ENCODE assay signal across 19 mouse cellular contexts in the genomic region with DNA sequence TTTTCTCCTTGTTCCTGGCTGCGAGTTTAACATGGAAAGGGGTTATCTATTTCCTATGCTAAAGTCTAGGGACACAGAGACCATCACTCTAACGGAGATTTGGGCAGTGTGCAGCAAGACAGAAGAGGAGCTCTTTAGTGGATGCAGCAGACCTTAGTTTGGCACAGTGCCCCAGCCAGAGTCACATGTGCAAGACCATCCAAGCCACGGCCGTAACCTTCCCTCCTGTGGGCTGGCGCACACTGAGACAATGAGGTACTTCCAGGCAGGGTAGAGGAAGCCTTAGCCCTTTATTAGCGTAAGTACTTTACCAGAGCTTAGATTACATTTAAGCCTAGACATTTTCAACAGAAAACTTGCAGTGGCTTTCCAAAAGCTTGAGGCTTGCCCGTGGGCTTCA.
DNase-seq lines count a peak whose midpoint lies in the region; ATAC-seq lines count a peak whose summit lies in the region.
"Had no signal": no experiment of that assay in that cellular context is flagged by ENCODE, and none has a peak within 500 bp of the region (broad histone marks: within the 10 kb centered on the region; RNA-seq: fewer than 3 reads in every experiment).

No protein-coding gene starts in this region.

- intact Hi-C loops in heart, postnatal 10 days (cut with DNase I) = no loop called here

- peaks cover 26% of the 10 kb centered on the region for H3K4me1 ChIP-seq in embryonic facial prominence, embryonic 13.5 days
- H3K4me1 ChIP-seq in embryonic facial prominence, embryonic 10.5 days = peaks cover 25% of the 10 kb centered on the region
- no peaks in the 10 kb centered on the region for H3K4me1 ChIP-seq in neural tube, embryonic 15.5 days

- H3K36me3 ChIP-seq in embryonic facial prominence, embryonic 13.5 days = no peaks in the 10 kb centered on the region
- no peaks in the 10 kb centered on the region for H3K36me3 ChIP-seq in embryonic facial prominence, embryonic 10.5 days (replicated peaks)
- H3K36me3 ChIP-seq in neural tube, embryonic 15.5 days = no peaks in the 10 kb centered on the region
- H3K36me3 ChIP-seq: embryonic facial prominence, embryonic 15.5 days; heart, embryonic 15.5 days had no signal

- no peaks in the 10 kb centered on the region for H3K9me3 ChIP-seq in embryonic facial prominence, embryonic 13.5 days
- no peaks in the 10 kb centered on the region for H3K9me3 ChIP-seq in embryonic facial prominence, embryonic 10.5 days
- H3K9me3 ChIP-seq in neural tube, embryonic 15.5 days (replicated peaks) = no peaks in the 10 kb centered on the region
- H3K9me3 ChIP-seq: embryonic facial prominence, embryonic 15.5 days; heart, embryonic 15.5 days had no signal

- H3K27ac ChIP-seq in embryonic facial prominence, embryonic 13.5 days = peak overlapping the region; percentile 55; the same call in 1 of the 2 replicates
- no peak overlapping the region for H3K27ac ChIP-seq in embryonic facial prominence, embryonic 10.5 days (replicated peaks)
- H3K27ac ChIP-seq in neural tube, embryonic 15.5 days (replicated peaks) = no peak overlapping the region
- H3K27ac ChIP-seq: heart, embryonic 15.5 days; hindbrain, postnatal 0 days had no signal

- H3K4me2 ChIP-seq in embryonic facial prominence, embryonic 13.5 days = no peak overlapping the region
- H3K4me2 ChIP-seq in neural tube, embryonic 15.5 days = no peak overlapping the region
- H3K4me2 ChIP-seq: embryonic facial prominence, embryonic 15.5 days; heart, embryonic 15.5 days; midbrain, embryonic 11.5 days had no signal

- H3K27me3 ChIP-seq in embryonic facial prominence, embryonic 13.5 days = peaks cover 13% of the 10 kb centered on the region
- H3K27me3 ChIP-seq in embryonic facial prominence, embryonic 10.5 days (replicated peaks; ENCODE audit: low read depth, poor library complexity, severe bottlenecking) = no peaks in the 10 kb centered on the region; the same call in 1 of the 2 replicates
- H3K27me3 ChIP-seq in neural tube, embryonic 15.5 days (replicated peaks) = no peaks in the 10 kb centered on the region
- H3K27me3 ChIP-seq: heart, embryonic 15.5 days had no signal

- WGBS in embryonic facial prominence, embryonic 13.5 days = 77% methylated on average over 7 of the region's 7 CpGs
- WGBS in embryonic facial prominence, embryonic 10.5 days = 87% methylated on average over 7 of the region's 7 CpGs
- 68% methylated on average over 7 of the region's 7 CpGs for WGBS in neural tube, embryonic 15.5 days

- H3K9ac ChIP-seq in embryonic facial prominence, embryonic 13.5 days = no peak overlapping the region
- H3K9ac ChIP-seq in neural tube, embryonic 15.5 days (replicated peaks) = no peak overlapping the region
- H3K9ac ChIP-seq: embryonic facial prominence, embryonic 15.5 days; heart, embryonic 15.5 days; liver, postnatal 0 days had no signal

- DNase-seq in embryonic facial prominence, embryonic 10.5 days (ENCODE audit: low spot score) = no peak
- DNase-seq in testis, postnatal 10 days (ENCODE audit: low spot score) = peak; percentile 66
- no peak for DNase-seq in testis, postnatal 14 days (ENCODE audit: low spot score)
- DNase-seq in heart, postnatal 10 days = peak; percentile 33 to 53
- DNase-seq in skeletal muscle tissue, adult 2 months (ENCODE audit: low read depth, low spot score) = peak; percentile 50
- DNase-seq in embryo, embryonic 10.5 days (ENCODE audit: low spot score) = no peak
- DNase-seq: cerebellum, postnatal 36 days; kidney, adult 2 months; kidney, postnatal 25 days; liver, postnatal 0 days; lung, postnatal 4 days; right cerebral cortex, postnatal 25 days; thymus, adult 2 months had no signal

- no peak overlapping the region for H3K4me3 ChIP-seq in embryonic facial prominence, embryonic 13.5 days
- no peak overlapping the region for H3K4me3 ChIP-seq in embryonic facial prominence, embryonic 10.5 days
- H3K4me3 ChIP-seq in neural tube, embryonic 15.5 days (replicated peaks) = no peak overlapping the region
- H3K4me3 ChIP-seq: embryonic facial prominence, embryonic 15.5 days; heart, embryonic 15.5 days had no signal

- ATAC-seq in embryonic facial prominence, embryonic 13.5 days (ENCODE audit: insufficient number of reproducible peaks, insufficient read depth, low FRiP score, low TSS enrichment, low read depth) = no peak
- ATAC-seq in neural tube, embryonic 15.5 days (ENCODE audit: low FRiP score) = no peak
- ATAC-seq: hindbrain, postnatal 0 days; liver, postnatal 0 days had no signal

Comparison
In these comparisons a context has a peak if more than half of its experiments do, and no peak if none do; other contexts are left out.
1. DNase-seq: peak in testis, postnatal 10 days (single experiment), heart, postnatal 10 days (2 of 2) and skeletal muscle tissue, adult 2 months (single experiment); none in embryonic facial prominence, embryonic 10.5 days (single experiment), testis, postnatal 14 days (single experiment) and embryo, embryonic 10.5 days (single experiment).